Mouse (Mus musculus): ENCODE measurements around the gene Aen. TPM values are rescaled to one million over a fixed set of nuclear protein-coding genes. Genes with fewer than 3 reads are reported as not detected.

Gene Aen
- total RNA-seq, 2 experiments from 2014 or later = 51.7 to 52.0 TPM

DNA sequence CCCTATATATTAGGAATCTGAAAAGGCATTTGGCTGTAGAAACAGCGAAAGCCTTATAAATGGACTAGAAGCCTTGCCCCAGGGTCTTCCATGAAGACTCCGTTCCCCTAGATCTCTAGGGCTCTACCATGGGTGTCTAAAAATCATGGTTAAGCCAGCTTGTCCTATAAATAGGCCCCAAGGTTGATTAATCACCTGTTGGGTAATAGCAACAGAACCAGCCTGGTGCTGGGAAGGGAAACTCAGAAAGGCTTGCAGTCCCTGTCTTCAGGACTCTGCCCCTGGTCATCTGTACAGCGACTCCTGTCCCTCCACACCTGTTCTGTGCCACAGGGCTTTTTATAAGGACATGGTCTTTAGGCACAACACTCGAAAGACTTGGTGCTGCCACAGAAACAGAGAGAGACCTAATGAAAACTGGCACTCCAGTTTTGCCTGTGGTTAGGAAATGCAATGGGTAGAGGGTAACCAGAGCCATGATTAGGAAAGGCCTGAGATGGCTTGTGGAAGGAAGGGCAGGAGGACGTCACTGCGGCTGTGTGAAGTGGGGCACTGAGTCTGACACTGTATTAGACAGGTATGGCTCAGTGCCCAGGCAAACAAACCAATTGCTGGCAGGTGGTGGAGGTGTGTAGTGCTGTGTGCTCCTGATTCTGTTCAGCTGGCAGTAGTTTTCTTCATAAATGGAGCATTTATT lies 7.7 kb downstream of the Aen start:
- Histone ChIP-seq H3K27ac (peak overlapping the region; percentile 63), H3K4me3 (peak overlapping the region; percentile 30; the same call in 1 of the 2 replicates)
- no peak for TF ChIP-seq CTCF (IDR thresholded peaks at IDR 0.05)
- DNase-seq = peak; percentile 21
- intact Hi-C loops (cut with DNase I) = no loop called here

DNA sequence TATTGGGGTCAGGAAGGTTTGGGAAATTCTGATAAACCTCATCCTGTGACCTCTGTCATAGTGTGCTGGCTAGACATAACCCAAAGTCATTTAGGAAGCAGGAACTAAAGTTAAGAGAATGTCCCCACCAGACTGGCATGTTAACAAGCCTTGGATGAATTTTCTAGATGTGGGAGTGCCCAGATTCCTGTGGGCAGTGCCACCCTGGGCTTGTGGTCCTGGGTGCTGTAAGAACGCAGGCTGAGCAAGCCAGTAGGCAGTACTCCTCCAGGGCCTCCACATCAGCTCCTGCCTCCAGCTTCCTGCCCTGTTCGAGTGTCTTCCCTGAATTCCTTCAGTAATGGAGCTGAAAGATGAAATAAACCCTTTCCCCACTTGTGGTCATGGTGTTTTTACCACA lies 8.5 kb downstream of the Aen start:
- DNase-seq = no peak
- Histone ChIP-seq H3K27ac (no peak overlapping the region), H3K4me3 (no peak overlapping the region)
- TF ChIP-seq CTCF (IDR thresholded peaks at IDR 0.05) = no peak
- intact Hi-C loops (cut with DNase I) = no loop called here

DNA sequence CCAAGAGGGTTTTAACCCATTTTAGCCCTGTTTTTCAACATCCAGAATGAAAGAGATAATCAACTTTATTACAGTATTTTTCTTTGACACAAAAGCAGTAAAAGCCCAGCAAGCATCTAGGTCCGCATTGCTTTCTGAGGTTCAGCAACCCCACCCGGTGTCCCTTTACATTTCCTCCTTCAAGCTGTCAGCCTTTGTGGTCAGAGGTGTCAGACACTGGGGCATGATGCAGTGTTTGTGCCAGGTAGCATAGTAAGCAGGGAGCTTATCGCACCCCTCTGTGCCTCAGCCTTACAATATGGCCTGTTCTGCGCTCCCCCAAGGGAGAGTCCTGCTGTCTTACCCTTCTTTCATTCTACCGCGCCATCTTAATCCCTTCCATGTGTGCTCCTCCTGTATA lies 13.4 kb downstream of the Aen start:
- H3K4me3 ChIP-seq = no peak overlapping the region
- intact Hi-C loops (cut with DNase I) = no loop called here
- no peak for DNase-seq
- no peak for TF ChIP-seq CTCF (IDR thresholded peaks at IDR 0.05)
- no peak overlapping the region for H3K27ac ChIP-seq

DNA sequence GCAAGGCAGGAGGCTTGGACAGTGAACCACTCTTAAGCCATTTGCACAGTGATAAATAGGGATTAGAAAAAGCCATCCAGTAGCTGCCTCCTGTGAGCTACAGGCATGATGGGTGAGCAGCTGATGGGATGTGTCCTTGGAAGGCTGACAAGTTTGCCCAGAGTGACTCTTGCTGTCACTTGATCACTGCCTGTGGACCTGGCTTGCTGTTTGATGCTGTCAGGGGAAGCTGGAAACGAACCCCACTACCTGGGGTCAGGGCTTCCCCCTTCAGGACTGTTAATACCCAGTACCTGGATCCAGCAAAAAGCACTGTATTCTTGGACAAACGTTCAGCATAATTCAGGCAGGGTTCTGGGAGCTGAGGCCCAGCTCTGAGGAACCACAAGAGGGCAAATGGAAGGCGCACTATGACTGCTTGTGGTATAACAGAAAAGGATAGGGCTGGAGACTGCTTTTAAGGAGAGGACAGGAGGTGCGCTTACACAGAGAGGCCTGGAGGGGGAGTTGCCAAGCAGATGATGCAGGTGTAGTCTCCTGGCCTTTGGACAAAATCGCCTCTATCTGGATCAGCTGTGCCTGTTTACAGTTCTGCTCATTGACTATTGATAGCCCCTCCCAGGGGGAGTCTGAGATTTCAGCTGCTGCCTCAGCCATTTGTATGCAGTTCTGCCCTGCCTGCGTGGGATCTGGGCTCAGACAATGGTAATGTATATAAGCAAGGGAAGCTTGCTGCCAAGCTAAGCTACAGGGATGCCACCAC lies 14.9 kb downstream of the Aen start:
- peak; percentile 38 for TF ChIP-seq CTCF (IDR thresholded peaks at IDR 0.05)
- intact Hi-C loops (cut with DNase I) = no loop called here

DNA sequence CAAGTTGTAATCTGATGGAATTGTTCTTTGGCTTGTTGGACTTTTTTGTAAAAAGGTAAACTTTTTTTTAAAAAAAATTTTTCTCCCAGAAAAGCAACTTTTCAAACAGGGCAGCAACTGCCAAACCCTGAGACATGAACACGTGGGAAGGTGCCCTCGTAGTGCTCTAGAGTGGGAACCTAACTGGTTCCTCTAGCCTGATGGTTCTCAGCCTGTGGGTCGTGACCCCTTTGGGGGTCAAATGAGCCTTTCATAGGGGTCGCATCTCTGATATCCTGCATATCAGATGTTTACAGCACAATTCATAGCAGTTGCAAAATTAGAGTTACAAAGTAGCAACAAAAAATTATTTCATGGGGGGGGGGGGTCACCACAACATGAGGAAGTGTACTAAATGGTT lies 15.6 kb downstream of the Aen start:
- peak; percentile 5 for DNase-seq
- intact Hi-C loops (cut with DNase I) = no loop called here
- no peak overlapping the region for H3K27ac ChIP-seq
- no peak overlapping the region for H3K4me3 ChIP-seq
- TF ChIP-seq CTCF (IDR thresholded peaks at IDR 0.05) = no peak

More for the DNA sequence above, 14.9 kb downstream of the Aen start:
- no peak overlapping the region for H3K27ac ChIP-seq
- DNase-seq = peak; percentile 28
- no peak overlapping the region for H3K4me3 ChIP-seq

DNA sequence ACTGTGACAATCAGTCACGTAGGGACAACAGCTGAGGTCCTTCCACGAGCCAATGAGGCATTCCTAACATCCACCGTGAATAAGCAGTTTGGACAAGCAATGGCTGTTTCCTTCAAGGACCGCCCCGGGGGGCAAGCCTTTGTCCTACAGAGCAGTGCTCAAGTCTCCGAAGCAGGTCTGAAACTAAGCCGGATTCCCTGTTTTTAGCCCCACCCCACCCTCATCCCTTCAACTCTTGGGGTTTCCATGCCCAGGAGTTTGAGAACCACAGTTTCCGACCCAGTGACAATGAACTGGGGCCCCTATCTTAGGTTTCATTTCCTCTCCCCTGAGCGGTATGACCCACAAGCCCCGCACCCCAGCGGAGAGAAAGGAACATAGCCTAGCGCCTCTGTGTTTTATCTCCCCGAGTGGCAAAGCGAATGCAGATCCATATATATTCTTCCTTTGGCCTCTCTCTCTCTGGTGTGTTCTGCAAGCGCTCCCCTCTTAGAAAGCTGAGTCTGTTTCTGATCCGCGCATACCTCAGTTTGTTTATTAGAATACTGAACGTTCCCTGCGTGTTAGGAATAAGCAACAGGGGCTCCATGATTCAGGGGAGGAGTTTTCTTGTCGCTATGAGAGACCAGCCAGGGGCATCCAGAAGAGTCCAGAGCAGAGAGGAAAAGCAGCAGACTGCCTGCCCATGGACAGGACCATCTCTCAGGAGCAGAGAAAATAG lies 16.8 kb downstream of the Aen start:
- intact Hi-C loops (cut with DNase I) = no loop called here
- Histone ChIP-seq H3K4me3 (peak overlapping the region; percentile 64), H3K27ac (peak overlapping the region; percentile 71)
- DNase-seq = no peak
- TF ChIP-seq CTCF (IDR thresholded peaks at IDR 0.05) = no peak

DNA sequence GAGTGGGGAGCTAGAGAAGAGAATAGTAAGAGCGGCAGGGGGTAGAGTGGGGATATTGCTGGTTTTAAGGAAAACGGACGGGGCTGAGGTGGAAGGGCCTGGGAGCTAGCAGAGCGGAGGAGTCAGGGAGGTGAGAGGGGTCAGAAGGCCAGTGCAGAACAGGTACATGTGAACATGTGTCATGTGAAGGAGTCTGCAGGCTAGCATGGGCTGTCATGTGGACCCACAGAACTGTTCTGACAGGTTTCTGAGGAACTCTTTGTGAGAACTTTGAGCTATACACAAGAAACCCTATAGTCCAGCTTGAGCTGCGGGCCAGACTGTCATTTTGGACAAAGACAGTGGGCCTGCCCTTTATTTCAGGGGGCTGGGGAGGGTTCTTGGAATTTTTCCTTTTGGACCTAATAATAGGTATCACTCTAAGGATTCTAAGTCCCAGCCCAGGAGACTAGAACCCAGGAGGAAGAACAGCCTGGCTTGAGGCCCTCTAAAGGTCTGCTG lies 17.4 kb downstream of the Aen start, which contains the start of gene Isg20:
TSS of gene Isg20 (plus strand) at position 451 of the 501 bp plus-strand sequence.
- H3K27ac ChIP-seq = peak within 1 kb of the TSS; percentile 71
- intact Hi-C loops (cut with DNase I) = no loop called here

DNA sequence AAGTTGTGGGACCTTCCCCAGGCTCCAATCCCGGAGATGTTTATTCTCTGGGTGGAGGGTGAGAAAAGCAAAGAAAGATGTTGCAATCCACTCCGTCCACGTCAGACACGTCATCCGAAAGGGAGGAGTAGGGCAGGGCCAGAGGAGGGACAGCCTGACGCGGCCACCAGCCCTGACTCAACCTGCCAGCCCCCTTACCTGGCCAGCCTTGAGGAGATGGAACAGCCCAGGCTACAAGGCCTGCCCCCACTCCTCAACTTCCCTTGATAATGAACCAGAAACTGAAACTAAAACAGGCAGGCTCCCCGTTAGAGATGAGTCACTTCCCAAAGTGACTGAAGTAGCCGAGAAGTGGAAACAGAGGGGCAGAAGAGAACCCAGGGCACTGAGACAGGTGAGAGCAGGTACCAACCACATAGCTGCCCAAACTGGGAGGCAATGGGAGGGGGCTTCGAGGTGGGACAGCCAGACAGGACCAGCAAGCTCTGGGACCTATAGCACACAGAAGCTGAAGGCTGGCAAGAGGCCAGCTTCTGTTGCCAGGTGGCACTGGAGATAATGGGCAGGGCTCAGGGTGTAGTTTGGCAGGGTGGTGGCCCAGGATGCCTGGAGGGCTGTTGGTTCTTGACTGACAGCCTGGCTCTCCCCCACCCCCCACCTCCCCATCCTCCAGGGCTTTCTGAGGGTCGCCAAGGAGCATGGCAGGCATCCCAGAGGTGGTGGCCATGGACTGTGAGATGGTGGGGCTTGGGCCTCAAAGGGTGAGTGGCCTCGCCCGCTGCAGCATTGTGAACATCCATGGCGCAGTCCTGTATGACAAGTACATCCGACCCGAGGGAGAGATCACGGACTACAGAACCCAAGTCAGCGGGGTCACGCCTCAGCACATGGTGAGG lies 18.2 kb downstream of the Aen start:
- intact Hi-C loops (cut with DNase I) = no loop called here
- peak overlapping the region; percentile 64 for H3K4me3 ChIP-seq
- peak; percentile 74 for DNase-seq
- TF ChIP-seq CTCF (IDR thresholded peaks at IDR 0.05) = no peak
- peak overlapping the region; percentile 71 for H3K27ac ChIP-seq

More for the DNA sequence above, 17.4 kb downstream of the Aen start, which contains the start of gene Isg20:
- TF ChIP-seq CTCF (IDR thresholded peaks at IDR 0.05) = no peak
- peak within 1 kb of the TSS; percentile 64 for H3K4me3 ChIP-seq
- DNase-seq = no peak

DNA sequence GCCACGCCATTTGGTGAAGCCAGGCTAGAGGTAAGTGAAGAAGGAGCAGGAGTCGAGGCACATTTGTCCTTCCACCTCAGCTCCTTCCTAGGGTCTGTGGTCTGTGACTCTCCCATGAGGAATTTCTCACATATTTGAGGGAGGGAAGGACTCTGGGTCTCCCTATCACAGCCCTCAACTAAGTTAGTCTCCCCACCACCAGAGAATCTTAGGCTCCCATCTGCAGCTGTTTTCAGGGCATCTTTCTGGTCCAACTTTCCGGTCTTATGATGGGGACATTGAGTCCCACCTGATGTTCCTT lies 18.8 kb downstream of the Aen start:
- intact Hi-C loops (cut with DNase I) = no loop called here
- no peak overlapping the region for H3K27ac ChIP-seq

DNA sequence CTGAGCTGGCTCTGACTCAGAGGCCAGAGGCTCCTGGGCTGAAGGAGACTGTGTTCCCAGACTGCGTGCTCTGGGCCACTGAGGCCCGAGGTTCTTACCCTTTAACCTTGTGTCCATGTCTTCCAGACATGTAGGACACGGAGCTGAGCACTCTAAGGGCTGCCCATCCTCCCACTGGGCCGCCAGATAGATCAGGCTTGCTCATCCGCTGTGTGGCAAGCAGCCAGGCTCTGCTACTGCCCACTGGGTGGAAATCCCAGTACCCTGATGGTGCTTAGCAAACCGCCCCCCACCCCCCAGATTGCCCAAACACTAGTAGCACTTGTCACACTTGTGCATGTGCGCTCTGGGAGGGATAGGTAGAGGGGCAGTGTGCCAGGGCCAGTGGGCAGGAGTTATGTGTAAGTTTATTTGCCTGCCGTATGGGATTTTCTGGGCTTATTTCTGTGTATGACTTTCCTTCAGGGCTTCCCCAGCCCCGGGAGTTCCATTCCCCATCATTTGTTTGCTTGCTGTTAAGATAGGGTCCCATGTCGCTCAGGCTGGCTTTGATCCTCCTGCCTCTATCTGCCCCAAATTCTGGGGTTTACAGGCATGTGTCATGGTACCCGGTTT lies 19.3 kb downstream of the Aen start:
- H3K27ac ChIP-seq = no peak overlapping the region
- intact Hi-C loops (cut with DNase I) = no loop called here
- no peak overlapping the region for H3K4me3 ChIP-seq
- no peak for TF ChIP-seq CTCF (IDR thresholded peaks at IDR 0.05)
- DNase-seq = no peak

More for the DNA sequence above, 18.8 kb downstream of the Aen start:
- DNase-seq = no peak
- no peak for TF ChIP-seq CTCF (IDR thresholded peaks at IDR 0.05)
- no peak overlapping the region for H3K4me3 ChIP-seq

DNA sequence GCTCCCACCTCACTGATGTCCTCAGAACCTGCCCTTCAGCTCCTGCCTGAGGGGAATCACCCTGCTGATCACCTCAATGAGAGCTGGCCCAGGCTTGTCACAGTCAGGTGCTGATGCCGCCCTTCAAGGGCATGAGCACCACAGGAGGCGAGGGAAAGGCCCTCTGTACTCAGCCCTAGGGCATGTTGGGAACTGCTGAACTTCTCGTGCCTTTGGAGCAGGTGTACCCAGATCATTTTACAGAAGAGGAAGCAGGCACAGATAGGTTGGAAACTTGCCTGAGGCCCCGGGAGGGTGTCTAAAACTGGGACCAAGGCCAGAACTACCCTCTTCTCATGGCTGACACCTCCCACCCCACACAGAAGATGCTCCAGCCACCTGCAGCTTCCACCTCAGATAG lies 23.0 kb downstream of the Aen start:
- intact Hi-C loops (cut with DNase I) = no loop called here
- Histone ChIP-seq H3K27ac (no peak overlapping the region), H3K4me3 (no peak overlapping the region)
- no peak for DNase-seq
- no peak for TF ChIP-seq CTCF (IDR thresholded peaks at IDR 0.05)
